Mouse (Mus musculus) liver, embryonic 13.5 days (tissue): ENCODE measurements around the gene Cracr2b. TPM values are rescaled to one million over a fixed set of nuclear protein-coding genes. Genes with fewer than 3 reads are reported as not detected.
A peak's percentile ranks its signal among the peaks of the same experiment; 100 is the strongest.

Experiments
- ATAC-seq: fragments of 200-750 bp; cut with Nextera tagmentation; 2 replicates; pipeline ENCODE4 v1.8.0; 2017; ENCODE audit warnings: low read depth, mild to moderate bottlenecking, moderate number of reproducible peaks, moderate library complexity
- DNase-seq: peaks from one replicate; pipeline ENCODE4 v3.0.0; 2022
- H3K27ac ChIP-seq: fragments of 300-500 bp; sonication (generic); 2 replicates; pipeline ENCODE4 v1.5.1; 2015; ENCODE audit warnings: moderate library complexity, mild to moderate bottlenecking, inconsistent platforms
- H3K27me3 ChIP-seq: fragments of 300-500 bp; sonication (generic); 2 replicates; pipeline ENCODE4 v1.6.1; 2015; ENCODE audit warnings: mild to moderate bottlenecking, inconsistent platforms
- H3K36me3 ChIP-seq: fragments of 300-500 bp; sonication (generic); 2 replicates; pipeline ENCODE4 v1.6.1; 2015; ENCODE audit warnings: mild to moderate bottlenecking, inconsistent platforms
- H3K4me1 ChIP-seq: fragments of 300-500 bp; sonication (generic); replicated peaks from 2 replicates; pipeline ENCODE4 v1.6.1; 2015; ENCODE audit warnings: inconsistent platforms
- H3K4me2 ChIP-seq: fragments of 300-500 bp; sonication (generic); 2 replicates; pipeline ENCODE4 v1.6.1; 2015; ENCODE audit warnings: inconsistent platforms, mild to moderate bottlenecking, moderate library complexity
- H3K4me3 ChIP-seq: fragments of 300-500 bp; sonication (generic); replicated peaks from 2 replicates; pipeline ENCODE4 v1.5.1; 2015; ENCODE audit warnings: mild to moderate bottlenecking, inconsistent platforms
- H3K9ac ChIP-seq: fragments of 300-500 bp; sonication (generic); 2 replicates; pipeline ENCODE4 v1.6.1; 2015; ENCODE audit warnings: mild to moderate bottlenecking, inconsistent platforms
- H3K9me3 ChIP-seq: fragments of 300-500 bp; sonication (generic); replicated peaks from 2 replicates; pipeline ENCODE4 v1.6.1; 2016; ENCODE audit warnings: inconsistent platforms
- WGBS: fragments of 180-500 bp; shearing (Covaris S2); methylation state at CpG from one replicate; pipeline ENCODE4 v1.1.7; 2015; ENCODE audit not compliant: insufficient replicate concordance; 5-methylcytosine and 5-hydroxymethylcytosine counted together
- polyA plus RNA-seq: library from polyadenylated mRNA; unstranded; fragments of >200 nt; fragmentation: Nextera tagmentation; extraction: Ambion mirVana; gene quantifications from 2 replicates; pipeline ENCODE4 v1.2.1, GENCODE M21; 2015

Gene Cracr2b
- polyA plus RNA-seq, 1 experiment from 2014 or later: 4.0 TPM

DNA sequence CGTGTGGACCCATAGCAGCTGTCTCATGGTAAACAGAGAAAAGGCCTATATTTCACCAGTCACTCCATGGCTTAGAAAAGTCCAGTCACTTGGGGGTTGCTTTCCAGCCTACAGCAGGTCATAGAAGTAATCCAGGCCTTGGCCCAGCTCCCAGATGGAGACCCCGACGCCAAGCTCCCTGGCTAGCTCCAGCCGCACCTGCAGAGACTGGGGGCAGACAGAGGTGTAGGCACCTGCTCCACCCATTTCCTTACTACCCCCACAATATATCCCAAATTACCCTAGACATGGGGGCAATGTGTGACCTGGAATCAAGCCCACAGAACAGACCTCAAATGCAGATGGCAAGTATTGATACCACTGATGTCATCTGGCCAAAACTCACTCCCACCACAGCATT is 35.0 kb downstream of the Cracr2b start:
- H3K4me3 ChIP-seq: no peak overlapping the region
- H3K36me3 ChIP-seq: peaks cover 62% of the 10 kb centered on the region
- H3K27ac ChIP-seq: no peak overlapping the region; the same call in 1 of the 2 replicates
- H3K4me1 ChIP-seq: peaks cover 9% of the 10 kb centered on the region
- DNase-seq (no peak), ATAC-seq (no peak)
- no peak overlapping the region for H3K9ac ChIP-seq
- WGBS: 77% methylated on average over 4 of the region's 4 CpGs
- no peaks in the 10 kb centered on the region for H3K9me3 ChIP-seq
- no peak overlapping the region for H3K4me2 ChIP-seq
- no peaks in the 10 kb centered on the region for H3K27me3 ChIP-seq

DNA sequence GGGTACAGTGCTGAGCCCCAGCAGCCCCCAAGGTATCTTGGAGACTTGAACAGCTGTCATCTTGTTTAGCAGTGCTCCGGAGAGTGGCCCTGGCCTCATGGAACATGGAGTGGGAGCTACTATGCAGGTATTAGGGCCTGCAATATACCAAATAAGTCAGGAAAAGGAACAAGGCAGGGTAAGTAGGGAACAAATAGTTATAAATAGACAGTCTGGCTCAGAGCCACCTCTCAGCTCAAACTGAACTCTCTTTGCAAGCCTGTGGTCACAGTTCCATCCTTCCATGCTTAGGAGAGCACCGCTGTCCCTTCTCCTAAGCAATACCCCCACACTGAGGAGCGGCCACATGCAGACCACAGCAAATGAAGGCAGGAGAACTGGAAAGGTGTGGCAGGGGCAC is 36.7 kb downstream of the Cracr2b start:
- Histone ChIP-seq H3K36me3 (peaks cover 58% of the 10 kb centered on the region), H3K27me3 (no peaks in the 10 kb centered on the region), H3K27ac (no peak overlapping the region), H3K9me3 (no peaks in the 10 kb centered on the region), H3K4me3 (no peak overlapping the region), H3K9ac (no peak overlapping the region), H3K4me1 (peaks cover 9% of the 10 kb centered on the region), H3K4me2 (no peak overlapping the region)
- 81% methylated on average over 3 of the region's 3 CpGs for WGBS
- ATAC-seq: no peak
- DNase-seq: no peak

GRCm38 (mm10) chr7:141501820-141502555 is 41.1 kb downstream of the Cracr2b start:
- H3K4me3 ChIP-seq: no peak overlapping the region
- peak overlapping the region; percentile 61 for H3K27ac ChIP-seq
- H3K4me2 ChIP-seq: no peak overlapping the region
- no peak for ATAC-seq
- no peak for DNase-seq
- H3K36me3 ChIP-seq: peaks cover 36% of the 10 kb centered on the region
- H3K9ac ChIP-seq: no peak overlapping the region
- no peaks in the 10 kb centered on the region for H3K9me3 ChIP-seq
- H3K4me1 ChIP-seq: peaks cover 44% of the 10 kb centered on the region
- 80% methylated on average over 7 of the region's 7 CpGs for WGBS
- H3K27me3 ChIP-seq: no peaks in the 10 kb centered on the region

DNA sequence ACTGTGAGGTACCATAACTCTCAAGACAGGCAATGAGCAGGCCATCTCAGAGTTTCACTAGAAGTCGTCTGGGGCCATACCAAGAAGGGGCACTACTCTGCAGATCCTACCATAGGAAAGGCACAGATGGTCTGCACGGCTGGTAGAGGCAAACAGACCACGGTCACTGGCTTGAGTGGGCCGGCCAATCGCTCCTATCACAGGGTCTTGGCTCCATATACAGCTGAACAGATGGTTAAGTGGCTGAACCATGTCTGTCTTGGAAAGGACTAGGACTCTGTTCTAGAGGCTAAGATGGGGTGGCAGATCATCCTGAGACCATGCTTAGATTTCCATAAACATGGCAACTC is 41.6 kb downstream of the Cracr2b start:
- Histone ChIP-seq H3K4me1 (peaks cover 50% of the 10 kb centered on the region), H3K4me2 (no peak overlapping the region), H3K27ac (peak overlapping the region; percentile 61), H3K4me3 (no peak overlapping the region), H3K36me3 (peaks cover 33% of the 10 kb centered on the region), H3K9me3 (no peaks in the 10 kb centered on the region), H3K9ac (no peak overlapping the region), H3K27me3 (no peaks in the 10 kb centered on the region)
- no peak for ATAC-seq
- no peak for DNase-seq
- 87% methylated on average over 5 of the region's 5 CpGs for WGBS

GRCm38 (mm10) chr7:141506278-141506677 is 45.4 kb downstream of the Cracr2b start:
- whole genome bisulfite sequencing: 50% methylated on average over 2 of the region's 2 CpGs
- H3K27ac ChIP-seq: peak overlapping the region; percentile 93
- no peaks in the 10 kb centered on the region for H3K27me3 ChIP-seq
- DNase-seq: peak; percentile 23
- peaks cover 80% of the 10 kb centered on the region for H3K4me1 ChIP-seq
- H3K4me2 ChIP-seq: peak overlapping the region; percentile 77
- peak; percentile 67 for ATAC-seq
- H3K9me3 ChIP-seq: no peaks in the 10 kb centered on the region
- peaks cover 51% of the 10 kb centered on the region for H3K36me3 ChIP-seq
- H3K4me3 ChIP-seq: peak overlapping the region; percentile 75
- H3K9ac ChIP-seq: peak overlapping the region; percentile 80

- peak overlapping the region; percentile 75 for H3K4me3 ChIP-seq
- ATAC-seq (peak; percentile 87), DNase-seq (peak; percentile 41)
- H3K9me3 ChIP-seq: no peaks in the 10 kb centered on the region
- peak overlapping the region; percentile 77 for H3K4me2 ChIP-seq
- H3K36me3 ChIP-seq: peaks cover 55% of the 10 kb centered on the region
- peak overlapping the region; percentile 80 for H3K9ac ChIP-seq
- no peaks in the 10 kb centered on the region for H3K27me3 ChIP-seq
- H3K4me1 ChIP-seq: peaks cover 71% of the 10 kb centered on the region
- H3K27ac ChIP-seq: peak overlapping the region; percentile 93
Observed at GRCm38 (mm10) chr7:141508160-141508559, 47.3 kb downstream of the Cracr2b start.

DNA sequence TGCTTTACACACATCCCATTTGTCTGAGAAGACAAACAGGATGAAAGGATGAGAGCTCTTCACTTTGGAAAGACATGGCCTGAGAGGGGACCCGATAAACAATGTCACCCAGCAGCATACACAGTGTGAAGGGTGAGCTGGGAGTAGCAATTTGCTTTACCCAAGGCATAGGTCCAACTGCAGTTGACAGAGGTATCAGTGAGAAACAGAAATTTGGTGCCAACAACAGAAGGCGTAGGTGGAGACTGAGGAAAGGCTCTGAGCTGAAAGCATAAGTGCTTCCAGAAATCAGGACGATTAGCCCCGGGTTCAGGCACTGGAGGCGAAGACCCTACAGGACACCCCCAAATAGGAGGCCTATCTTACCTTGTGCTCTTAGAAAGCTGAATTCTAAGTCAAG is 49.3 kb downstream of the Cracr2b start:
- Histone ChIP-seq H3K4me1 (peaks cover 56% of the 10 kb centered on the region), H3K9ac (no peak overlapping the region), H3K9me3 (no peaks in the 10 kb centered on the region), H3K27ac (peak overlapping the region; percentile 93), H3K4me2 (no peak overlapping the region), H3K4me3 (no peak overlapping the region), H3K36me3 (peaks cover 72% of the 10 kb centered on the region), H3K27me3 (no peaks in the 10 kb centered on the region)
- no peak for DNase-seq
- WGBS: 85% methylated on average over 5 of the region's 5 CpGs
- ATAC-seq: no peak

DNA sequence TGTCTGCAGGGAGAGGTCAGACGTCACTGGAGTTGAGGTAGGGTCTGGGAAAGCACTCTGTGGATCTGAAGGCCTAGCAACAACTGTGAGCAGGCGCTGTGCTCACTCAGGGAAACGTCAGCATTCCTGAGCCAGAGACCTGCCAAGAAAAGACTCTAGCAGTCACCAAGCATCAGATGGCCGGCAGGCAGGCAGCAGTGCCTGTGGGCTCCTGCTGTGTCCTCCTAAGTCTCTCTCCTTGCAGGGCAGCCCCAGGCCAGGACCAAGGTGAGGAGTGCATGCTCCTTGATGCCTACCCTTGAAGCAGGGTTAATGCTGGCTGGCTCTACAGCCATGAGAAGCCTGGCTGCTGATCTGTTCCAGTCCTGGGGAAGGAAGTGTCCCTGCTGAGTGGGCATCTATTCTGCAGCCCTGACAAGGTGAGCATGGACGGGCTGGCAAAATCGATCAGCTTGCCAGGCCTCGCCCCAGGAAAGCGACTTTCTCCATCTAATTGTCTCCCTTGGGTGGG is 49.8 kb downstream of the Cracr2b start:
- Histone ChIP-seq H3K4me3 (no peak overlapping the region), H3K36me3 (peaks cover 77% of the 10 kb centered on the region), H3K9me3 (no peaks in the 10 kb centered on the region), H3K9ac (no peak overlapping the region), H3K27me3 (no peaks in the 10 kb centered on the region), H3K27ac (0 out of 2 replicates have a peak overlapping the region, but pooled peaks have one; percentile 93), H3K4me1 (peaks cover 53% of the 10 kb centered on the region), H3K4me2 (no peak overlapping the region)
- DNase-seq: no peak
- WGBS: 86% methylated on average over 8 of the region's 8 CpGs
- ATAC-seq: no peak

Other genes with a start within 250 kb of the Cracr2b start
- 0.59 and 0.71 TPM in 2 replicates for gene Lmntd2, start 247.0 kb upstream of the Cracr2b start, polyA plus RNA-seq
- 23.9 and 26.7 TPM in 2 replicates for gene Rassf7, start 245.2 kb upstream of the Cracr2b start, polyA plus RNA-seq
- 32.6 and 34.9 TPM in 2 replicates for gene Phrf1, start 232.3 kb upstream of the Cracr2b start, polyA plus RNA-seq
- 6.3 and 6.4 TPM in 2 replicates for gene Irf7, start 194.6 kb upstream of the Cracr2b start, polyA plus RNA-seq
- 0.10 and 0.32 TPM in 2 replicates for gene Cdhr5, start 184.3 kb upstream of the Cracr2b start, polyA plus RNA-seq
- gene Sct, start 182.0 kb upstream of the Cracr2b start, polyA plus RNA-seq: 0.22 TPM in 1 of 2 replicates, not detected in the other
- gene Drd4, start 169.1 kb upstream of the Cracr2b start, polyA plus RNA-seq: 0.03 TPM in 1 of 2 replicates, not detected in the other
- gene Deaf1, start 133.4 kb upstream of the Cracr2b start, polyA plus RNA-seq: 16.3 and 17.1 TPM in 2 replicates
- 18.2 and 19.6 TPM in 2 replicates for gene Tmem80, start 133.4 kb upstream of the Cracr2b start, polyA plus RNA-seq
- gene Eps8l2, start 122.2 kb upstream of the Cracr2b start, polyA plus RNA-seq: 5.1 and 6.6 TPM in 2 replicates
- 518 and 542 TPM in 2 replicates for gene Taldo1, start 68.9 kb upstream of the Cracr2b start, polyA plus RNA-seq
- gene Gatd1, start 47.0 kb upstream of the Cracr2b start, polyA plus RNA-seq: 18.1 and 18.3 TPM in 2 replicates
- 0.10 and 0.14 TPM in 2 replicates for gene Cend1, start 31.6 kb upstream of the Cracr2b start, polyA plus RNA-seq
- gene Slc25a22, start 23.2 kb upstream of the Cracr2b start, polyA plus RNA-seq: 16.6 and 20.4 TPM in 2 replicates
- gene Pidd1, start 17.1 kb upstream of the Cracr2b start, polyA plus RNA-seq: 10.9 and 11.4 TPM in 2 replicates
- gene Rplp2, start 13.7 kb upstream of the Cracr2b start, polyA plus RNA-seq: 1,223 and 1,240 TPM in 2 replicates
- gene Pnpla2, start 5.9 kb upstream of the Cracr2b start, polyA plus RNA-seq: 11.9 and 13.8 TPM in 2 replicates
- gene Cd151, start 6.3 kb downstream of the Cracr2b start, polyA plus RNA-seq: 4.1 and 5.0 TPM in 2 replicates
- 63.9 and 72.4 TPM in 2 replicates for gene Polr2l, start 14.0 kb downstream of the Cracr2b start, polyA plus RNA-seq
- gene Tspan4, start 14.1 kb downstream of the Cracr2b start, polyA plus RNA-seq: 49.3 and 49.7 TPM in 2 replicates
- 28.0 and 31.3 TPM in 2 replicates for gene Chid1, start 78.8 kb downstream of the Cracr2b start, polyA plus RNA-seq
- gene Ap2a2, start 101.1 kb downstream of the Cracr2b start, polyA plus RNA-seq: 65.4 and 73.2 TPM in 2 replicates
- gene Muc6, start 194.2 kb downstream of the Cracr2b start, polyA plus RNA-seq: 1.1 and 1.7 TPM in 2 replicates
- gene Muc2, start 229.2 kb downstream of the Cracr2b start, polyA plus RNA-seq: 0.03 and 0.05 TPM in 2 replicates